Mouse (Mus musculus) hindbrain, embryonic 11.5 days (tissue): ENCODE data around the gene Elf1. TPM values are rescaled to one million over a fixed set of nuclear protein-coding genes. Genes with fewer than 3 reads are reported as not detected.

ENCODE experiments used
- ATAC-seq: fragments of 200-750 bp; cut with Nextera tagmentation; 2 replicates; pipeline ENCODE4 v1.8.0; 2017; ENCODE audit warnings: mild to moderate bottlenecking, moderate TSS enrichment, moderate library complexity; ENCODE audit not compliant: low FRiP score
- DNase-seq: peaks from one replicate; pipeline ENCODE4 v3.0.0-alpha.2; 2015; ENCODE audit warnings: low spot score
- H3K27ac ChIP-seq: fragments of 300-500 bp; sonication (generic); 2 replicates; pipeline ENCODE4 v1.5.1; 2014; ENCODE audit warnings: mild to moderate bottlenecking, low read depth, low read length
- H3K27me3 ChIP-seq: fragments of 300-500 bp; sonication (generic); 2 replicates; pipeline ENCODE4 v1.6.1; 2014; ENCODE audit warnings: mild to moderate bottlenecking, low read length, moderate library complexity, mixed read lengths; ENCODE audit not compliant: control insufficient read depth, insufficient read depth
- H3K36me3 ChIP-seq: fragments of 300-500 bp; sonication (generic); 2 replicates; pipeline ENCODE4 v1.6.1; 2014; ENCODE audit warnings: mild to moderate bottlenecking, low read length, moderate library complexity, mixed read lengths; ENCODE audit not compliant: control insufficient read depth, insufficient read depth
- H3K4me1 ChIP-seq: fragments of 300-500 bp; sonication (generic); replicated peaks from 2 replicates; pipeline ENCODE4 v1.6.1; 2014; ENCODE audit warnings: low read length, mixed read lengths; ENCODE audit not compliant: control insufficient read depth, insufficient read depth
- H3K4me2 ChIP-seq: fragments of 300-500 bp; sonication (generic); replicated peaks from 2 replicates; pipeline ENCODE4 v1.6.1; 2014; ENCODE audit warnings: mild to moderate bottlenecking, low read depth, low read length
- H3K4me3 ChIP-seq: fragments of 300-500 bp; sonication (generic); 2 replicates; pipeline ENCODE4 v1.5.1; 2014; ENCODE audit warnings: low read depth, low read length
- H3K9ac ChIP-seq: fragments of 300-500 bp; sonication (generic); 2 replicates; pipeline ENCODE4 v1.6.1; 2014; ENCODE audit warnings: low read depth, low read length
- H3K9me3 ChIP-seq: fragments of 300-500 bp; sonication (generic); 2 replicates; pipeline ENCODE4 v1.6.1; 2016; ENCODE audit warnings: low read length; ENCODE audit not compliant: control insufficient read depth
- WGBS: fragments of 180-500 bp; shearing (Covaris S2); extraction: QIAGEN DNeasy Blood & Tissue Kit; methylation state at CpG from one replicate; pipeline ENCODE4 v1.1.7; 2014; 5-methylcytosine and 5-hydroxymethylcytosine counted together
- polyA plus RNA-seq: library from polyadenylated mRNA; unstranded; fragments of >200 nt; fragmentation: Nextera tagmentation; extraction: Ambion mirVana; gene quantifications from 2 replicates; pipeline ENCODE4 v1.2.1, GENCODE M21; 2014

Elf1 gene
- polyA plus RNA-seq, 1 experiment from 2014 or later = 9.4 TPM

DNA sequence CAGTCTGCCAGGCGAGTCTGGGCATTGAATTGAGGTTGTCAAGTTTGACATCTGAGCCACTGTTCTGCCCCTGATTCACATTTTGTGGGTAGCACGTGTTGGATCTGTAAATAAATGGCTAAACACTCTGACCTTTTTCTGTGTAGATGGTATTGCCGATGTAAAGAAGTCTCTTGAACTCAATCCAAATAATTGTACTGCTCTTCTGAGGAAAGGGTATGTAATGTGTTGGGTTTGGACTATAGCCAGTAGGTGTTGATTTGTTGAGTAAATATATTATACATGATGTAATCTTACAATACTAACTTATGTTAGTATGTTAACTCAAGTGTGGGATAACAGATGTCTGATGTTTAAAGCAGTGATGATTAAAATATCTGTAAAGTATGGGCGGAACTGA is 115.6 kb downstream of the Elf1 start:
- no peak overlapping the region for H3K27ac ChIP-seq
- H3K9ac ChIP-seq = no peak overlapping the region
- H3K4me2 ChIP-seq = no peak overlapping the region
- no peak overlapping the region for H3K4me3 ChIP-seq
- 91% methylated on average over 4 of the region's 4 CpGs for WGBS
- no peaks in the 10 kb centered on the region for H3K27me3 ChIP-seq
- no peaks in the 10 kb centered on the region for H3K9me3 ChIP-seq
- H3K4me1 ChIP-seq = no peaks in the 10 kb centered on the region
- no peak for ATAC-seq
- no peak for DNase-seq
- no peaks in the 10 kb centered on the region for H3K36me3 ChIP-seq

DNA sequence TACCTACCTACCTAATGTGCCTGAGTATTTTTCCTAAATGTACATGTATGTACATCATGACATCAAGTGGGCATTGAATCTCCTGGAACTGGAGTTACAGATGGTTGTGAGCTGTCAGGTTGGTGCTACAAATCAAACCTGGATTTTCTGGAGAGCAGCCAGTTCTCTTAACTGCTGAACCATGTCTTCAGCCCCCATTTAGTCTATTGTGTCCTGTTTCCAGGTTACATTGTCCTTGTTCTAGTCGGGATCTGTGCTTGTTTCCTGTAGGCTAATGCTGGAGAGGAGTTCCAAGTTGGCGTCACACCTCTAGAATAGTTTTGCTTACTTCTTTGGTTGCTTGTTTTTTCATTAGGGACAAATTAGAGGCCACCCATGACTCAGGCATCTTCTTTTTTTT is 124.9 kb downstream of the Elf1 start:
- H3K4me3 ChIP-seq = no peak overlapping the region
- DNase-seq (no peak), ATAC-seq (no peak)
- no peaks in the 10 kb centered on the region for H3K27me3 ChIP-seq
- H3K9ac ChIP-seq = no peak overlapping the region
- no peaks in the 10 kb centered on the region for H3K4me1 ChIP-seq
- no peak overlapping the region for H3K27ac ChIP-seq
- H3K9me3 ChIP-seq = no peaks in the 10 kb centered on the region
- H3K4me2 ChIP-seq = no peak overlapping the region
- H3K36me3 ChIP-seq = peaks cover 6% of the 10 kb centered on the region; the same call in 1 of the 2 replicates
- 84% methylated on average over 2 of the region's 2 CpGs for WGBS

DNA sequence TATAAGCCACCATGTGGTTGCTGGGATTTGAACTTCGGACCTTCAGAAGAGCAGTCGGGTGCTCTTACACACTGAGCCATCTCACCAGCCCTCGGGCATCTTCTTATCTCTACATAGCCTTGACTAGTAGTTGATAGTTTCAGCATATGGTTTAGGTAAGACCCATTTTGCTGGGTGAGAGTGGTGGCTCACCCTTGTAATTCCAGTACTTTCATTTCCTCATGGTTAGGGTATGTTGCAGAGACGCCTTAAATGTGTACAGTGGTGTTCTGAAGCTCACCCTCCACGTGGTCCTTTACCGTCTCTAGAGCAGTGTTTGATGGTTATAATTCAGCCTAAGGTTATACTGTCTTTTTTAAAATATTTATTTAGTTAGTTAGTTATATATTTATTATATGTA is 125.4 kb downstream of the Elf1 start:
- no peak for DNase-seq
- H3K36me3 ChIP-seq = peaks cover 6% of the 10 kb centered on the region; the same call in 1 of the 2 replicates
- no peak for ATAC-seq
- H3K4me3 ChIP-seq = no peak overlapping the region
- WGBS = 91% methylated on average over 6 of the region's 6 CpGs
- no peaks in the 10 kb centered on the region for H3K27me3 ChIP-seq
- H3K9me3 ChIP-seq = no peaks in the 10 kb centered on the region
- no peaks in the 10 kb centered on the region for H3K4me1 ChIP-seq
- H3K4me2 ChIP-seq = no peak overlapping the region
- H3K27ac ChIP-seq = no peak overlapping the region
- H3K9ac ChIP-seq = no peak overlapping the region

DNA sequence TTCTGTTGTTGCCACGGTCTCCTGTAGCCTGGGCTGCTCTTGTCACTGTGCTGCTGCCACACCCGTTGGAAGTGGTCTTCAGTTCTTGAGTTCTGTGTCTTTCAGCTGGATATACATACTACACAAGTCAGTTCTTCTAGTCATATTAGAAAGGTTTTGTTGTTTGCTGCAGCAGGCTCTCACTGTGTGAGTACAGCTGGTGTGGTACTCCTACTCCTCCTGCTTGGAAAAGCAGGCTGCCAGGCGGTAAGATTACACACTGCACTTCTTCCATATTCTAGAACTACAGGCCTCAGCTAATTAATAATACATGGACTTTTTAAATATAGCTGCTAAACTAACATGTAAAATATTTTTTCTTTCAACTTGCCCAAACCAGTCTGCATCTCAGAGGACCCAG is 125.9 kb downstream of the Elf1 start:
- no peaks in the 10 kb centered on the region for H3K9me3 ChIP-seq
- H3K27me3 ChIP-seq = no peaks in the 10 kb centered on the region
- no peak overlapping the region for H3K9ac ChIP-seq
- WGBS = 88% methylated on average over 3 of the region's 3 CpGs
- H3K4me3 ChIP-seq = no peak overlapping the region
- peaks cover 6% of the 10 kb centered on the region; the same call in 1 of the 2 replicates for H3K36me3 ChIP-seq
- H3K4me2 ChIP-seq = no peak overlapping the region
- H3K27ac ChIP-seq = no peak overlapping the region
- DNase-seq (no peak), ATAC-seq (no peak)
- no peaks in the 10 kb centered on the region for H3K4me1 ChIP-seq

DNA sequence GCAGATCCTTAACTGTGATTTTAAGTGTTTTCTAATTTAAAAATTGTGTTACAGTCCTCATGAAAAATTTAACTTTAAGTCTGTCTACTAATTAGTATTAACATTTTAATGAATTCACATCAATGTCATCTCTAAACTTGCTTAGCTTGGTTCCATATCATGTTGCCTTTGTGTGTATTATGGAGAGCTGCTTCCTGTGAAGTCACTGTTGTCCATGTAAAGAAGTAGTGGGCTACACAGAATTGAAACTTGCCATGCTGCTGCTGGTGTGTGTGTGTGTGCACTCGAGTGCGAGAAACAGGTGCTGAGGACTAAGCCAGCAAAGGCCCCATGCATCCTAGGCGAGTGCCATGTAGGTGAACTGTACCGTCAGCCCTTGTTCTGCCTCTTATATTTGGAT is 126.4 kb downstream of the Elf1 start:
- ATAC-seq = no peak
- Histone ChIP-seq H3K9ac (no peak overlapping the region), H3K9me3 (no peaks in the 10 kb centered on the region), H3K4me1 (no peaks in the 10 kb centered on the region), H3K4me2 (no peak overlapping the region), H3K4me3 (no peak overlapping the region), H3K27me3 (no peaks in the 10 kb centered on the region), H3K36me3 (peaks cover 6% of the 10 kb centered on the region; the same call in 1 of the 2 replicates), H3K27ac (no peak overlapping the region)
- no peak for DNase-seq
- 93% methylated on average over 4 of the region's 4 CpGs for WGBS

DNA sequence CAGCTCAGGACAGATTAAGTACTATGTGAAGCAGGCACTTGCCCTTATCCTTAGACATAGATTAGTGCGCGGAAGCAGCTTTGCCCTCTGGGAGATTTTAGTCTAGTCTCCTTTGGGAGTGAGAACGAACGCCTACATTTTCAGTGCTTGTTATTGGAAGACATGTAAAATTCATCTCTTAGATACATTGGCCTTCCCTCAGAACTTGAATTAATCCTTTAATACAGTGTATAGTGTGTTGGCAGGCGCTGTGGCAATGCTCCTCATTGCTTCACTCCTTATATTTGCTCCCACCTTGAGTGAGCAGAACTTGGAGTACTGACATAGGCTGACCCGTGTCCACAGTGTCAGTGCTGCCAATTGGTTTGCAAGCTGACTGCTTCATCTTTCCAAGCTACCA is 127.3 kb downstream of the Elf1 start:
- H3K36me3 ChIP-seq = peaks cover 6% of the 10 kb centered on the region; the same call in 1 of the 2 replicates
- 97% methylated on average over 6 of the region's 6 CpGs for WGBS
- DNase-seq = no peak

DNA sequence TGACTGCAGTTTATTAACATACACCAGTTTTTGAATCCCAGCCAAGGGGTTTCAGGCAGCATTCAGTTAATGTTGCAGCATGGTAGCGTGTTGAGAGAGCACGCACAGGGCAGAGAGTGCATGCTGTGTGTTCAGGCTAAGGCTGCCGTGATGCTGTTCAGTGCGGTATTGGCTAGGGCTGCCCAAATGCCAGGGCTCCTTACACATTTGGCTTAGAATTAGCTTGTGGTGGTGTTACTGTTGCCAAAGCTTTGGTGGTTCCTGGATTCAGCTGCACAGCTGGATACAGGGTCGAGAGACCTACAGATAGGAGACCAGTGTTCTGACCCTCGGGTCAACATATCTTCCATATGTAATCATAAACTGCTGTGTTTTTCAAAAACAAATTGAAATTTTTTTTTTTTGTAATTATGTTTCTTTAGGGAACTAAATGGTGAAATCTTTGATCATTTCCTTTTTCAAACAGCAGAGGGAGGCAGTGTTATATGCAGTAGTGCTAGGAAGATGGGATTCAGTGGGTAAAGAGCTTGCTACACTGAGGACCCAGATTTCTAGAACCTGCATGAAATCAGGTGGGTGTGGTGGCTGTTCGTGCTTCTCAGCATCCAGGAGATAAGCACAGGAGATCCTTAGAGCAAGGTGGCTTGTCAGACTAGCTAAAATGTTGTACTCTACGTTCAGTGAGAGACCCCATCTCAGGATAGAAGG is 136.3 kb downstream of the Elf1 start:
- H3K36me3 ChIP-seq = no peaks in the 10 kb centered on the region
- no peak overlapping the region for H3K9ac ChIP-seq
- no peaks in the 10 kb centered on the region for H3K4me1 ChIP-seq
- H3K9me3 ChIP-seq = no peaks in the 10 kb centered on the region
- H3K27me3 ChIP-seq = no peaks in the 10 kb centered on the region
- WGBS = 91% methylated on average over 8 of the region's 8 CpGs
- H3K27ac ChIP-seq = no peak overlapping the region
- no peak overlapping the region for H3K4me2 ChIP-seq
- H3K4me3 ChIP-seq = no peak overlapping the region
- ATAC-seq (no peak), DNase-seq (peak; percentile 37)

More for the DNA sequence above, 127.3 kb downstream of the Elf1 start:
- H3K9ac ChIP-seq = no peak overlapping the region
- H3K27me3 ChIP-seq = no peaks in the 10 kb centered on the region
- H3K27ac ChIP-seq = no peak overlapping the region
- no peaks in the 10 kb centered on the region for H3K4me1 ChIP-seq
- H3K4me2 ChIP-seq = no peak overlapping the region
- no peaks in the 10 kb centered on the region for H3K9me3 ChIP-seq
- ATAC-seq = no peak
- no peak overlapping the region for H3K4me3 ChIP-seq

DNA sequence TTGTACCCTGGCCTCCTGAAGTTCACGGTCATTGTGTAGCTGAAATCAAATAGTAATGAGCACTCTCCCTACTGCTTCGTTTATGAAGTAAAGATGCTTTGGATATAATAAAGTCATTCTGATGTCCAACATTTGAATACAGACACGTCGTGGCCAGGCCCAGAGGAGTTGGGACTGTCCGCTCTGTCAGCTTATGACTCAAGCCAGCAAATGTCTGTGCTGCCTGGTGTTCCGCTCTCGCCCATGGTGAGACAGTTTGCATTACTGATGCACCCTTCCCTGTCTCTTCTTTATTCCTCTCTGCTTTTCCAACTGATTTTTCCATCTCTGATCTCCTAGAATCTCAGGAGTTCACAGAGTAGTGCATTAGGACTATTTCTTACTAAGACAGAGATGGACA is 138.8 kb downstream of the Elf1 start:
- Histone ChIP-seq H3K9ac (no peak overlapping the region), H3K27ac (no peak overlapping the region), H3K4me2 (no peak overlapping the region), H3K9me3 (no peaks in the 10 kb centered on the region), H3K36me3 (no peaks in the 10 kb centered on the region), H3K4me1 (no peaks in the 10 kb centered on the region), H3K4me3 (no peak overlapping the region), H3K27me3 (no peaks in the 10 kb centered on the region)
- DNase-seq (no peak), ATAC-seq (no peak)
- WGBS = 88% methylated on average over 7 of the region's 7 CpGs

DNA sequence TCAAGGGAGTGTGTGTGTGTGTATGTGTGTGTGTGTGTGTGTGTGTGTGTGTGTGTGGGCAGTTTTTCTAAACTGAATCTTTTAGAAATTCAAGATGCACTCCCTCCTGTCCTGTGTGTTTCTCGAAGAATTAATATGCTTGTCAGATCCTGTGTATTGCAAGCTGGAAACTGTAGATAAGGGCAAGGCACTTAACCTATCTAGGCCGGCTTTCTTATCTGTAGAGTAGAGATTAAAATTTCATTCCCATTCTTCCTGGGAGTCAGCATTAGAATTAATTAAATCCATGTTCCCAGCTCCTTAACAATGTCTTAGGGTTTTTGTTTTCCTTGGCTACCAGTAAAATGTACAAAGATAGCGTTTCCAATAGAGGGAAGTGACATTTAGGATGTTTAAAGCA is 140.1 kb downstream of the Elf1 start:
- ATAC-seq = no peak
- H3K36me3 ChIP-seq = no peaks in the 10 kb centered on the region; the same call in 1 of the 2 replicates
- H3K4me1 ChIP-seq = no peaks in the 10 kb centered on the region
- H3K27me3 ChIP-seq = no peaks in the 10 kb centered on the region
- H3K4me2 ChIP-seq = no peak overlapping the region
- no peaks in the 10 kb centered on the region for H3K9me3 ChIP-seq
- WGBS = 95% methylated on average over 3 of the region's 3 CpGs
- H3K9ac ChIP-seq = no peak overlapping the region
- no peak for DNase-seq
- no peak overlapping the region for H3K4me3 ChIP-seq
- H3K27ac ChIP-seq = no peak overlapping the region
